Mouse (Mus musculus) megakaryocyte, embryonic 14.5 days (primary cell): ENCODE data around the gene Gpa33. TPM values are rescaled to one million over a fixed set of nuclear protein-coding genes. Genes with fewer than 3 reads are reported as not detected.

Experiments
- H3K27me3 ChIP-seq: replicated peaks from 2 replicates; pipeline ENCODE3; 2012; ENCODE audit warnings: inconsistent platforms
- H3K36me3 ChIP-seq: replicated peaks from 2 replicates; pipeline ENCODE3; 2012; ENCODE audit warnings: low read length, inconsistent platforms, mixed read lengths
- H3K4me1 ChIP-seq: 2 replicates; pipeline ENCODE4 v1.6.1; 2012; ENCODE audit warnings: inconsistent platforms
- H3K4me3 ChIP-seq: replicated peaks from 2 replicates; pipeline ENCODE3; 2012; ENCODE audit warnings: moderate library complexity, mild to moderate bottlenecking, inconsistent platforms
- H3K9me3 ChIP-seq: 2 replicates; pipeline ENCODE4 v1.6.1; 2012; ENCODE audit warnings: inconsistent platforms
- FLI1 ChIP-seq: IDR thresholded peaks from 2 replicates; pipeline ENCODE4 v1.6.1; 2012; ENCODE audit warnings: low read length, inconsistent platforms, mixed read lengths
- GATA1 ChIP-seq: IDR thresholded peaks from 3 replicates; pipeline ENCODE4 v1.6.1; 2012; ENCODE audit warnings: mixed read lengths, low read length, inconsistent platforms, borderline replicate concordance
- polyA plus RNA-seq: library from polyadenylated mRNA; stranded (reverse); fragments of >175 nt; gene quantifications from 2 replicates; pipeline ENCODE4 v1.2.3, GENCODE M21; 2012; ENCODE audit warnings: low replicate concordance; ENCODE audit not compliant: insufficient read depth

The Gpa33 gene
- not detected in 2 replicates for polyA plus RNA-seq

GRCm38 (mm10) chr1:166130224-166130860 is at the start of gene Gpa33:
Gpa33 (plus strand) TSS chr1:166130238.
- Histone ChIP-seq H3K4me1 (peaks cover 39% of the 10 kb centered on the region), H3K36me3 (no peaks in the 10 kb centered on the region), H3K9me3 (no peaks in the 10 kb centered on the region), H3K27me3 (peaks cover 12% of the 10 kb centered on the region), H3K4me3 (no peak within 1 kb of the TSS)
- TF ChIP-seq GATA1 (no peak), FLI1 (no peak)

DNA sequence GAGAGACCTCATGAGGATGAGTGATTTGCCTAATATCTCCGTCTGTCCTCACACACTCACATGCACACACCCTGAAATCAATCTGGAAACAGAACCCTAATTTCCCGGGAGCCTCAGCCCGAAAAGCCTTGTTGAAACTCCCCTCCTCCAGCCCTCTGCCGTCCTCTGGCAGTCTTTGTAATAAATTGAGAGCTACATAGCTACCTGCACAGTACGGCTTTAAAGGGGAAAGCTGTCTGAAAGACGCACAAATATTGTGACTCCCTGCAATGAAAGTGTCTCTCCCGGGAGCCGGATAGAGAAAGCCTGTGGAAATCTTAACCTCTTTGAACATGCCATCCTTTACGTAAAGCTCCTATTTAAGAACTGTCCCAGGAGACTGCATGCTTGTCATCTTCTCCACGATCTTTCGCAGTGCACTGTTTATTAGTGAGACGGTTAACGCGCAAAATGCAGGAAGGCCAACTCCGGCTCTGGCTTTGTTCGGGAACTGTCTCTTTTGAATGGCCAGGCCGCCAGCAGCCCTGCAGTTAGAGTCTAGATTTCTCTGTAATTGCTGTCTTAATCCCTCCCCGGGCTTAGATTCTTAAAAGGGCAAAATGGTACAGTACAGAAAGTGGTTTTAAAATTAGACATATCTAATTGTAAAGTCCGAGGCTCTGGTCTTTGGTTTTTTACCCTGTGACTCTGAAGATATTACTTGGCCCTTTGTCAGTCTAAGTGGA is 41.4 kb upstream of the Gpa33 start:
- H3K4me3 ChIP-seq: no peak overlapping the region
- TF ChIP-seq FLI1 (no peak), GATA1 (no peak)
- peaks cover 2% of the 10 kb centered on the region for H3K27me3 ChIP-seq
- no peaks in the 10 kb centered on the region for H3K36me3 ChIP-seq
- H3K9me3 ChIP-seq: no peaks in the 10 kb centered on the region
- H3K4me1 ChIP-seq: 0 out of 2 replicates have a peak, but pooled peaks cover 3% of the 10 kb centered on the region

DNA sequence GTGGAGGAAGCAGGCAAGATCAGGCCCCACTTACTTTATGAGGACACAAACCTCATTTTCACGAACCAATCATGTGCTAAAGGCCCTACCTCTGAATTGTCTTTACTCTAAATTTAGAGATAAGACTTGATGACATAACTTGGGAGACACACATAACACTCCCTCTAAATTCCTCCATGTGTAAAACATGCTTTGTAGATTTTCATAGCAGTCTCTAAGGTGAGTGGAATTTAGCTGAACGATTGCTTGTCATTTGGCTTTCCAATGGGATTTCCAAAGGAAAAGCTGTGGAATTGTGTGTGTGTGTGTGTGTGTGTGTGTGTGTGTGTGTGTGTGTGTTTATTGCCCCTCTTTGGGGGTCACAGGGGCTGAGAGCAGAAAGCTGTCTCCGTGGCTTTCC is 40.7 kb upstream of the Gpa33 start:
- Histone ChIP-seq H3K27me3 (peaks cover 3% of the 10 kb centered on the region), H3K4me1 (0 out of 2 replicates have a peak, but pooled peaks cover 3% of the 10 kb centered on the region), H3K36me3 (no peaks in the 10 kb centered on the region), H3K4me3 (no peak overlapping the region), H3K9me3 (no peaks in the 10 kb centered on the region)
- TF ChIP-seq GATA1: no peak
- TF ChIP-seq FLI1: no peak

GRCm38 (mm10) chr1:166089739-166090138 is 40.3 kb upstream of the Gpa33 start:
- H3K27me3 ChIP-seq: peaks cover 5% of the 10 kb centered on the region
- no peak overlapping the region for H3K4me3 ChIP-seq
- H3K36me3 ChIP-seq: no peaks in the 10 kb centered on the region
- H3K4me1 ChIP-seq: 0 out of 2 replicates have a peak, but pooled peaks cover 3% of the 10 kb centered on the region
- TF ChIP-seq FLI1: no peak
- no peak for TF ChIP-seq GATA1
- H3K9me3 ChIP-seq: no peaks in the 10 kb centered on the region

- Histone ChIP-seq H3K9me3 (peaks cover 4% of the 10 kb centered on the region), H3K36me3 (no peaks in the 10 kb centered on the region), H3K27me3 (peaks cover 5% of the 10 kb centered on the region), H3K4me3 (no peak overlapping the region), H3K4me1 (0 out of 2 replicates have a peak, but pooled peaks cover 3% of the 10 kb centered on the region)
- TF ChIP-seq FLI1 (no peak), GATA1 (no peak)
Observed at GRCm38 (mm10) chr1:166090306-166090705, 39.7 kb upstream of the Gpa33 start.

DNA sequence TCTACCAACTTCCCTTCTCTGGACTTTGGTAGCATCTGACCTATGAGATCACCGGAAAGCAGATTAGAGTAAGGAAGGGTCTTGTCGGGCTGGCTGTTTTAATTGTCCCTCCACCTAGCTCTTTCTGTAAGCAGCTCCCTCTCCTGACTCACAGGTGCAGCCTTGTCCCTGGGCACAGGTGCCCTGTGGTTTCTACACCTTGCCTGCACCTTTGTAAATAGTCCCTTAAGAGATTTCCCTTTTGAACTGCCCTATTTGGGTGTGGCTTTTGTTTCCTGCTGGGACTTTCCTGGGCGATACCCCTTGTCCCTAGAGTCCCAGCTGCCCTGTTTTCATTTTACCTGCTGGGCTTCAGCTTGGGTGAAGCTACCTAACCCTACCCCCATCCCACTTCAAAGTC is 35.6 kb upstream of the Gpa33 start:
- TF ChIP-seq FLI1: no peak
- TF ChIP-seq GATA1: no peak
- H3K27me3 ChIP-seq: peaks cover 21% of the 10 kb centered on the region
- H3K36me3 ChIP-seq: no peaks in the 10 kb centered on the region
- H3K4me1 ChIP-seq: peaks cover 10% of the 10 kb centered on the region
- peaks cover 15% of the 10 kb centered on the region for H3K9me3 ChIP-seq
- H3K4me3 ChIP-seq: no peak overlapping the region

- Histone ChIP-seq H3K27me3 (peaks cover 32% of the 10 kb centered on the region), H3K4me3 (no peak overlapping the region)
- no peak for TF ChIP-seq FLI1
- TF ChIP-seq GATA1: no peak
Observed at GRCm38 (mm10) chr1:166098120-166098519, 31.9 kb upstream of the Gpa33 start.

DNA sequence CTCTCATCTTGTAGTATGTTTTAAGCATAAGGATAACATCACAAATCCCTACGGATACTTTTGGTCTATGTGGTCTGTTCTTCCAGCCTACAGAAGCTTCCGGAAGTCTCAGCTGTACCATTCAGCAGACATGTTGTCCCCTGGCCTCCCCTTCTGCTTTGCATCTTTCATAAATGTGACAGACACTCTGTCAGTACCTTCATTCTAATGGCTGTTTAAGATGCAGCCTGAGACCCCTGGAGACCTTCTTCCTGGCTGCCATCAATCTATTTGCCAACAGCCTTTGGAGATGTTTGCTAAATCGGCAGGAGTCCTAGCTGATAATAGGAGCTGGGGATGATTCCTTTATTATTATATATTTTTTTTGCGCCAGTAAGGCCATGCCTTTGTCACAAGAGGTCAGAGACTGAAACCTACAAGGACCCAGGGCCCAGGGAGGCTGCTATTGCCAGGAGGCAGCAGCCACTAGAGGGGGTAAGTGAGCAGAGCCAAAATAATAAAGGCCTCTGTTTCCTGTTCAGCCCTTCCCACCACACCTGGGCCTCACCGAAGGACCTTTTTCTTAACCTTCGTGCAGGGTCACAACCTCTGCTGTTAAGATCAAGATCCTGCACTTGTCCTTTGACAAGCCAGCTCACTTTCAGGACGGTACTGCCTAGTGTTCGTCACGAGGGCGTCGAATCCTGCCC is 27.0 kb upstream of the Gpa33 start:
- peaks cover 15% of the 10 kb centered on the region for H3K4me1 ChIP-seq
- peaks cover 16% of the 10 kb centered on the region; the same call in 1 of the 2 replicates for H3K9me3 ChIP-seq
- TF ChIP-seq GATA1: no peak
- TF ChIP-seq FLI1: no peak
- H3K4me3 ChIP-seq: no peak overlapping the region
- H3K36me3 ChIP-seq: no peaks in the 10 kb centered on the region
- H3K27me3 ChIP-seq: peaks cover 25% of the 10 kb centered on the region

More at GRCm38 (mm10) chr1:166098120-166098519, 31.9 kb upstream of the Gpa33 start:
- peaks cover 28% of the 10 kb centered on the region for H3K9me3 ChIP-seq
- H3K4me1 ChIP-seq: peaks cover 9% of the 10 kb centered on the region
- H3K36me3 ChIP-seq: no peaks in the 10 kb centered on the region

- Histone ChIP-seq H3K27me3 (peaks cover 18% of the 10 kb centered on the region), H3K36me3 (no peaks in the 10 kb centered on the region), H3K9me3 (0 out of 2 replicates have a peak, but pooled peaks cover 9% of the 10 kb centered on the region), H3K4me1 (peaks cover 10% of the 10 kb centered on the region), H3K4me3 (no peak overlapping the region)
- TF ChIP-seq FLI1: no peak
- no peak for TF ChIP-seq GATA1
Observed at GRCm38 (mm10) chr1:166104858-166105257, 25.2 kb upstream of the Gpa33 start.
